Mouse (Mus musculus) bone marrow, adult 2 months (tissue): Measurements from ENCODE around the gene Nfia.

Source experiments
- CTCF ChIP-seq: fragments of 200-500 bp; IDR thresholded peaks from 2 replicates; pipeline ENCODE4 v1.5.1; 2011; ENCODE audit warnings: low read length, control low read depth; ENCODE audit not compliant: control insufficient read depth, insufficient read depth
- POLR2A ChIP-seq: fragments of 200-500 bp; IDR thresholded peaks from 2 replicates; pipeline ENCODE4 v1.6.1; 2011; ENCODE audit warnings: low read depth, mild to moderate bottlenecking, control low read depth, low read length, borderline replicate concordance; ENCODE audit not compliant: control insufficient read depth

- no peak for TF ChIP-seq POLR2A
- TF ChIP-seq CTCF = no peak
These were observed 282.5 kb downstream of the Nfia start for GRCm38 (mm10) chr4:98055036-98055435.
